In the genomic region with DNA sequence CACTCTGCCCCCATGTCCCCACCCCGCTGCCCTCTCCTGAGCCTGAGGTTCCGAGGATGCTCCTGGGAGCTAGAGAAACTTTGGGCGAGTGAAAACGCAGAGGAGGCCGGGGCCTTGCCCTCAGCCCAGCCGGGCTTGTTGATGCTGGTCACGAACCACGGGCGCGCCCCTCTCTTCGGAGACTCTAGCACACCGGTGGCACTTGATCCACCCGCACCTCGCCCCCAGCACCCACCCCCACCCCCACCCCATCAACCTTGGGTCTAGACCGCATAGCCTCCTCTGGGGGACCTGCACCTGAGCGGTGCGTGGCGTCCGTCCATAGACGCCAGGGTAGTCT, we compare ENCODE assay signal across 8 mouse cellular contexts. TPM values are rescaled to one million over a fixed set of nuclear protein-coding genes. Genes with fewer than 3 reads are reported as not detected.
A peak's percentile ranks its signal among the peaks of the same experiment; 100 is the strongest.
DNase-seq lines count a peak whose midpoint lies in the region; ATAC-seq and TF ChIP-seq lines count a peak whose summit lies in the region.

No protein-coding gene starts in this region.

- peaks cover 12% of the 10 kb centered on the region for H3K4me1 ChIP-seq in erythroblast, embryonic 14.5 days (ENCODE audit: control insufficient read depth)
- peaks cover 15% of the 10 kb centered on the region for H3K4me1 ChIP-seq in testis, adult 2 months (ENCODE audit: control insufficient read depth, insufficient read depth, low read length)
- H3K4me1 ChIP-seq in liver, embryonic 11.5 days (replicated peaks; ENCODE audit: control insufficient read depth, insufficient read depth, low read length): peaks cover 8% of the 10 kb centered on the region
- peaks cover 19% of the 10 kb centered on the region for H3K4me1 ChIP-seq in stomach, embryonic 16.5 days (ENCODE audit: control insufficient read depth, insufficient read depth, low read length)

- H3K36me3 ChIP-seq in erythroblast, embryonic 14.5 days (ENCODE audit: control insufficient read depth): no peaks in the 10 kb centered on the region
- no peaks in the 10 kb centered on the region for H3K36me3 ChIP-seq in testis, adult 2 months (ENCODE audit: control insufficient read depth, insufficient read depth, low read length)
- no peaks in the 10 kb centered on the region for H3K36me3 ChIP-seq in liver, embryonic 11.5 days (ENCODE audit: control insufficient read depth, insufficient read depth, low read length)
- no peaks in the 10 kb centered on the region for H3K36me3 ChIP-seq in stomach, embryonic 16.5 days (ENCODE audit: control insufficient read depth, insufficient read depth, low read length)

- peaks cover 12% of the 10 kb centered on the region; the same call in 1 of the 2 replicates for H3K9me3 ChIP-seq in erythroblast, embryonic 14.5 days (ENCODE audit: control insufficient read depth, low read length)
- H3K9me3 ChIP-seq in liver, embryonic 11.5 days (ENCODE audit: control insufficient read depth, low read length): no peaks in the 10 kb centered on the region
- no peaks in the 10 kb centered on the region for H3K9me3 ChIP-seq in stomach, embryonic 16.5 days (replicated peaks; ENCODE audit: control insufficient read depth, low read length)

- peak overlapping the region; percentile 98 for H3K4me2 ChIP-seq in liver, embryonic 11.5 days
- H3K4me2 ChIP-seq in stomach, embryonic 16.5 days (ENCODE audit: low read depth, low read length): peak overlapping the region; percentile 99

- no peak overlapping the region for H3K27ac ChIP-seq in testis, adult 2 months (ENCODE audit: control insufficient read depth, insufficient read depth, low read depth, low read length)
- no peak overlapping the region for H3K27ac ChIP-seq in liver, embryonic 11.5 days (ENCODE audit: low read depth, low read length)
- H3K27ac ChIP-seq in stomach, embryonic 16.5 days (ENCODE audit: low read length): peak overlapping the region; percentile 75; the same call in 1 of the 2 replicates

- TF ChIP-seq POLR2A in testis, adult 2 months (IDR thresholded peaks at IDR 0.05; ENCODE audit: control insufficient read depth, low read depth, low read length): 0 out of 2 replicates have a peak, but pooled peaks have one; percentile 31

- TF ChIP-seq CTCF in testis, adult 2 months (IDR thresholded peaks at IDR 0.05; ENCODE audit: control insufficient read depth, insufficient read depth, insufficient replicate concordance, low read depth, low read length): no peak

- no peak for ATAC-seq in erythroblast, adult 5-6 weeks (replicated peaks; ENCODE audit: low FRiP score, poor library complexity, severe bottlenecking)
- peak; percentile 29; the same call in 1 of the 2 replicates for ATAC-seq in liver, embryonic 11.5 days (replicated peaks; ENCODE audit: low FRiP score)
- peak; percentile 33 for ATAC-seq in stomach, embryonic 16.5 days (ENCODE audit: insufficient read depth, low FRiP score)

- DNase-seq in testis, postnatal 14 days (ENCODE audit: low spot score): no peak
- DNase-seq in liver, embryonic 11.5 days (ENCODE audit: low spot score): no peak
- DNase-seq in frontal cortex, postnatal 10 days (ENCODE audit: low spot score in 2 of 2): no peak
- DNase-seq in frontal cortex, postnatal 25 days (ENCODE audit: low spot score in 2 of 2): no peak

- peaks cover 100% of the 10 kb centered on the region for H3K27me3 ChIP-seq in erythroblast, embryonic 14.5 days (ENCODE audit: control insufficient read depth)
- peaks cover 4% of the 10 kb centered on the region; the same call in 1 of the 2 replicates for H3K27me3 ChIP-seq in testis, adult 2 months (ENCODE audit: control insufficient read depth, insufficient read depth, low read length)
- peaks cover 88% of the 10 kb centered on the region for H3K27me3 ChIP-seq in liver, embryonic 11.5 days (replicated peaks; ENCODE audit: control insufficient read depth, insufficient read depth, low read length)
- H3K27me3 ChIP-seq in stomach, embryonic 16.5 days (ENCODE audit: control insufficient read depth, insufficient read depth, low read length): peaks cover 50% of the 10 kb centered on the region

- H3K4me3 ChIP-seq in erythroblast, embryonic 14.5 days (replicated peaks): peak overlapping the region; percentile 61
- peak overlapping the region; percentile 91 for H3K4me3 ChIP-seq in testis, adult 2 months (ENCODE audit: control insufficient read depth, low read depth, low read length)
- peak overlapping the region; percentile 68 for H3K4me3 ChIP-seq in liver, embryonic 11.5 days (ENCODE audit: low read depth, low read length)
- peak overlapping the region; percentile 80 for H3K4me3 ChIP-seq in stomach, embryonic 16.5 days (replicated peaks; ENCODE audit: low read length)

- under 1% methylated on average over 20 of the region's 20 CpGs for WGBS in liver, embryonic 11.5 days
- 2% methylated on average over 20 of the region's 20 CpGs for WGBS in stomach, embryonic 16.5 days

- peak overlapping the region; percentile 75 for H3K9ac ChIP-seq in liver, embryonic 11.5 days (ENCODE audit: low read depth, low read length)
- peak overlapping the region; percentile 96 for H3K9ac ChIP-seq in stomach, embryonic 16.5 days (ENCODE audit: low read length)

RNA-seq across cellular contexts. Expression of a gene that starts 0.7 kb away (rescaled TPM):
- not detected in 2 replicates for polyA plus RNA-seq in erythroblast, embryonic 14.5 days (2012)
- not detected in 2 replicates for total RNA-seq in erythroblast, adult 5-6 weeks (2015; ENCODE audit: low replicate concordance)
- total RNA-seq in erythroblast, adult 5-6 weeks (2017; ENCODE audit: low replicate concordance): 0.60 TPM in 1 of 2 replicates, not detected in the other
- 97.3 and 108 TPM in 2 replicates for polyA plus RNA-seq in testis, adult 2 months (2012; rRNA removed)
- polyA plus RNA-seq in liver, embryonic 11.5 days (2014; fragmentation: Nextera tagmentation; extraction: Ambion mirVana): not detected in 2 replicates
- 0.09 TPM in 1 of 2 replicates, not detected in the other for polyA plus RNA-seq in stomach, embryonic 16.5 days (2015; fragmentation: Nextera tagmentation; extraction: Ambion mirVana)

RNA-seq across cellular contexts. Expression of a gene that starts 17.8 kb away (rescaled TPM):
- polyA plus RNA-seq in erythroblast, embryonic 14.5 days (2012): 0.13 TPM in 1 of 2 replicates, not detected in the other
- 10.8 and 11.5 TPM in 2 replicates for total RNA-seq in erythroblast, adult 5-6 weeks (2015; ENCODE audit: low replicate concordance)
- total RNA-seq in erythroblast, adult 5-6 weeks (2017; ENCODE audit: low replicate concordance): 5.3 and 14.9 TPM in 2 replicates
- 113 and 166 TPM in 2 replicates for polyA plus RNA-seq in testis, adult 2 months (2012; rRNA removed)
- 12.9 and 16.6 TPM in 2 replicates for polyA plus RNA-seq in liver, embryonic 11.5 days (2014; fragmentation: Nextera tagmentation; extraction: Ambion mirVana)
- 15.6 and 18.1 TPM in 2 replicates for polyA plus RNA-seq in stomach, embryonic 16.5 days (2015; fragmentation: Nextera tagmentation; extraction: Ambion mirVana)

RNA-seq across cellular contexts. Expression of a gene that starts 22.4 kb away (rescaled TPM):
- polyA plus RNA-seq in erythroblast, embryonic 14.5 days (2012): 6.1 and 7.7 TPM in 2 replicates
- total RNA-seq in erythroblast, adult 5-6 weeks (2015; ENCODE audit: low replicate concordance): 32.6 and 37.3 TPM in 2 replicates
- total RNA-seq in erythroblast, adult 5-6 weeks (2017; ENCODE audit: low replicate concordance): 34.3 and 51.4 TPM in 2 replicates
- 45.1 and 58.2 TPM in 2 replicates for polyA plus RNA-seq in testis, adult 2 months (2012; rRNA removed)
- 132 and 138 TPM in 2 replicates for polyA plus RNA-seq in liver, embryonic 11.5 days (2014; fragmentation: Nextera tagmentation; extraction: Ambion mirVana)
- 190 and 214 TPM in 2 replicates for polyA plus RNA-seq in stomach, embryonic 16.5 days (2015; fragmentation: Nextera tagmentation; extraction: Ambion mirVana)

Comparison
In these comparisons a context has a peak if more than half of its experiments do, and no peak if none do; other contexts are left out.
1. RNA of a gene that starts 0.7 kb away (polyA plus RNA-seq): 97.3 to 108 TPM in testis, adult 2 months; 0.09 TPM in stomach, embryonic 16.5 days, not detected in liver, embryonic 11.5 days and not detected in erythroblast, embryonic 14.5 days; every median in the first group is over 10 times any median in the second.
2. RNA of a gene that starts 17.8 kb away (polyA plus RNA-seq): 113 to 166 TPM in testis, adult 2 months, 15.6 to 18.1 TPM in stomach, embryonic 16.5 days and 12.9 to 16.6 TPM in liver, embryonic 11.5 days; 0.13 TPM in erythroblast, embryonic 14.5 days; every median in the first group is over 10 times any median in the second.
3. Peak in every context shown above with its lines, with median percentiles within 50 percentile points of each other: H3K4me3 ChIP-seq.